In the genomic region with DNA sequence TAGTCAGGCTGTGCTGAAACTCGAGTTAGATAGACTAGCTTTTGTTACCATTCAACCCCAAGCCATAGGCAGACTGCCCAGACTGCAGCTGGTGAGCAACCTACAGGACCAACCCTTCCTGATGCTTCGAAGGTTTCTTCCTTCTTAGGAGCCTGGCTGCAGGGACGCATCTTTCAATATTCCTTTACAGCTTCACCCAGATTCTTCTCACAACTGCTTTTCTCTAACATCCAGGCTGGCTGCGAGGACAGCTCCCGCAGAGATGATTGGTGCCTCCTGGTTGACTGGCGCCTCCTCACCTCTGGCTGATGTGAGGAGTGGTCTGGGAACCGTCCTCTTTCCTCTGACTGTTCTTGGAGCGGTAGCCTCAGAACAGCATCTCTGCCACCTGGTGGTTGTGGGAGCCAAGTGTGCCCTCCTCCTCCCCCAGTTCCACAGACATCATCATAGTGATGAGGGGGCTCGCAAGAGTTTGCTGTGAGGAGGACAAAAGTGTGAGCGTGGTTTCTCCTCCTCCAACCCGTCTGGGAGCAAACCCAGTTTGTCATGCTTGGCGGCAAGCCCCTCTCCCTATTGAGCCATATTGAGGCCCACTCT, we compare ENCODE assay signal across 8 mouse cellular contexts. TPM values are rescaled to one million over a fixed set of nuclear protein-coding genes. Genes with fewer than 3 reads are reported as not detected.
DNase-seq lines count a peak whose midpoint lies in the region; ATAC-seq and TF ChIP-seq lines count a peak whose summit lies in the region.

No protein-coding gene starts in this region.

- H3K9ac ChIP-seq in embryonic facial prominence, embryonic 12.5 days, result no peak overlapping the region
- H3K9ac ChIP-seq in heart, embryonic 13.5 days, result peak overlapping the region; percentile 82
- H3K9ac ChIP-seq in kidney, embryonic 16.5 days (replicated peaks; ENCODE audit: low read length), result no peak overlapping the region
- H3K9ac ChIP-seq in liver, embryonic 12.5 days, result no peak overlapping the region

- peak overlapping the region; percentile 44 for H3ac ChIP-seq in C2C12 (ENCODE audit: control insufficient read depth, insufficient read length, low read depth)

- H3K79me3 ChIP-seq in C2C12 (ENCODE audit: low read depth), result no peaks in the 10 kb centered on the region

- no peak for ATAC-seq in embryonic facial prominence, embryonic 12.5 days (ENCODE audit: insufficient number of reproducible peaks, insufficient read depth, low FRiP score, low TSS enrichment)
- ATAC-seq in heart, embryonic 13.5 days (ENCODE audit: extremely low read depth, insufficient number of reproducible peaks, low FRiP score, low TSS enrichment), result no peak
- ATAC-seq in kidney, embryonic 16.5 days (ENCODE audit: low FRiP score, low TSS enrichment), result no peak
- no peak for ATAC-seq in liver, embryonic 12.5 days
- 0 out of 2 replicates have a peak, but pooled peaks have one; percentile 7 for ATAC-seq in monocyte, adult 5-6 weeks (replicated peaks; ENCODE audit: insufficient number of reproducible peaks, low FRiP score, low TSS enrichment, poor library complexity, severe bottlenecking)

- TF ChIP-seq POLR2A in thymus, adult 2 months (IDR thresholded peaks at IDR 0.05; ENCODE audit: control insufficient read depth, extremely low read depth, insufficient read depth, low read length, poor library complexity), result no peak

- DNase-seq in ZHBTc4 (ENCODE audit: low read depth, low spot score), result peak; percentile 87
- peak; percentile 77 for DNase-seq in thymus, adult 2 months

- WGBS in embryonic facial prominence, embryonic 12.5 days, result 2% methylated on average over 12 of the region's 12 CpGs
- WGBS in heart, embryonic 13.5 days, result 1% methylated on average over 12 of the region's 12 CpGs
- 3% methylated on average over 12 of the region's 12 CpGs for WGBS in kidney, embryonic 16.5 days
- 2% methylated on average over 12 of the region's 12 CpGs for WGBS in liver, embryonic 12.5 days (ENCODE audit: insufficient replicate concordance)
- 4% methylated on average over 12 of the region's 12 CpGs for WGBS in thymus, adult 2 months

- H3K36me3 ChIP-seq in C2C12 (ENCODE audit: control insufficient read depth, insufficient read depth), result no peaks in the 10 kb centered on the region
- no peaks in the 10 kb centered on the region for H3K36me3 ChIP-seq in embryonic facial prominence, embryonic 12.5 days
- no peaks in the 10 kb centered on the region for H3K36me3 ChIP-seq in heart, embryonic 13.5 days
- no peaks in the 10 kb centered on the region for H3K36me3 ChIP-seq in kidney, embryonic 16.5 days (ENCODE audit: insufficient read depth, low read length)
- no peaks in the 10 kb centered on the region for H3K36me3 ChIP-seq in liver, embryonic 12.5 days
- H3K36me3 ChIP-seq in thymus, adult 2 months (ENCODE audit: control insufficient read depth, insufficient read depth, low read length), result no peaks in the 10 kb centered on the region

- H3K27me3 ChIP-seq in C2C12 (ENCODE audit: control insufficient read depth, insufficient read depth, insufficient read length), result no peaks in the 10 kb centered on the region
- no peaks in the 10 kb centered on the region for H3K27me3 ChIP-seq in embryonic facial prominence, embryonic 12.5 days
- H3K27me3 ChIP-seq in heart, embryonic 13.5 days (replicated peaks), result peaks cover 7% of the 10 kb centered on the region; the same call in 1 of the 2 replicates
- no peaks in the 10 kb centered on the region for H3K27me3 ChIP-seq in kidney, embryonic 16.5 days (ENCODE audit: insufficient read depth, low read length)
- H3K27me3 ChIP-seq in liver, embryonic 12.5 days (replicated peaks), result peaks cover 51% of the 10 kb centered on the region
- peaks cover 5% of the 10 kb centered on the region; the same call in 1 of the 2 replicates for H3K27me3 ChIP-seq in thymus, adult 2 months (ENCODE audit: control insufficient read depth, insufficient read depth, low read length)

- no peaks in the 10 kb centered on the region for H3K79me2 ChIP-seq in C2C12 (ENCODE audit: control insufficient read depth, insufficient read depth)

- TF ChIP-seq CTCF in C2C12 (IDR thresholded peaks at IDR 0.05; ENCODE audit: control insufficient read depth, insufficient read depth, insufficient read length), result peak; percentile 87
- peak; percentile 83; the same call in 1 of the 2 replicates for TF ChIP-seq CTCF in thymus, adult 2 months (IDR thresholded peaks at IDR 0.05; ENCODE audit: borderline replicate concordance, control insufficient read depth, extremely low read depth, insufficient read depth, low read length, poor library complexity)

- H3K4me3 ChIP-seq in C2C12 (ENCODE audit: insufficient read depth, poor library complexity, severe bottlenecking), result peak overlapping the region; percentile 26
- H3K4me3 ChIP-seq in embryonic facial prominence, embryonic 12.5 days, result peak overlapping the region; percentile 59
- H3K4me3 ChIP-seq in heart, embryonic 13.5 days, result peak overlapping the region; percentile 71
- peak overlapping the region; percentile 65 for H3K4me3 ChIP-seq in kidney, embryonic 16.5 days (ENCODE audit: low read length)
- H3K4me3 ChIP-seq in liver, embryonic 12.5 days, result peak overlapping the region; percentile 75
- H3K4me3 ChIP-seq in thymus, adult 2 months (ENCODE audit: control insufficient read depth, insufficient read depth, low read length), result no peak overlapping the region

- H3K4me2 ChIP-seq in embryonic facial prominence, embryonic 12.5 days (replicated peaks), result peak overlapping the region; percentile 66
- H3K4me2 ChIP-seq in heart, embryonic 13.5 days, result peak overlapping the region; percentile 95
- peak overlapping the region; percentile 82 for H3K4me2 ChIP-seq in kidney, embryonic 16.5 days (replicated peaks; ENCODE audit: low read depth, low read length)
- H3K4me2 ChIP-seq in liver, embryonic 12.5 days, result peak overlapping the region; percentile 92

- no peak overlapping the region for H3K27ac ChIP-seq in embryonic facial prominence, embryonic 12.5 days
- peak overlapping the region; percentile 30; the same call in 1 of the 2 replicates for H3K27ac ChIP-seq in heart, embryonic 13.5 days (replicated peaks)
- H3K27ac ChIP-seq in kidney, embryonic 16.5 days (ENCODE audit: low read length), result no peak overlapping the region
- H3K27ac ChIP-seq in liver, embryonic 12.5 days, result no peak overlapping the region
- H3K27ac ChIP-seq in thymus, adult 2 months (ENCODE audit: control insufficient read depth, insufficient read depth, low read length), result no peak overlapping the region

- no peaks in the 10 kb centered on the region for H3K9me3 ChIP-seq in embryonic facial prominence, embryonic 12.5 days
- H3K9me3 ChIP-seq in heart, embryonic 13.5 days, result no peaks in the 10 kb centered on the region
- H3K9me3 ChIP-seq in kidney, embryonic 16.5 days (ENCODE audit: low read length), result no peaks in the 10 kb centered on the region
- no peaks in the 10 kb centered on the region for H3K9me3 ChIP-seq in liver, embryonic 12.5 days (replicated peaks)

- H3K4me1 ChIP-seq in embryonic facial prominence, embryonic 12.5 days, result peaks cover 16% of the 10 kb centered on the region
- peaks cover 30% of the 10 kb centered on the region for H3K4me1 ChIP-seq in heart, embryonic 13.5 days
- peaks cover 17% of the 10 kb centered on the region for H3K4me1 ChIP-seq in kidney, embryonic 16.5 days (ENCODE audit: insufficient read depth, low read length)
- H3K4me1 ChIP-seq in liver, embryonic 12.5 days, result peaks cover 28% of the 10 kb centered on the region
- H3K4me1 ChIP-seq in thymus, adult 2 months (replicated peaks; ENCODE audit: control insufficient read depth, insufficient read depth, low read length), result peaks cover 12% of the 10 kb centered on the region

TF ChIP-seq in C2C12, 6 proteins besides CTCF, POLR2A, EP300 and RAD21:
- no peak for TF ChIP-seq MYOG (IDR thresholded peaks at IDR 0.05; ENCODE audit: control insufficient read depth, extremely low read depth, insufficient read length)
- no peak for TF ChIP-seq MAX (IDR thresholded peaks at IDR 0.05)
- TF ChIP-seq USF1 (IDR thresholded peaks at IDR 0.05; ENCODE audit: low read depth), result no peak
- no peak for TF ChIP-seq MYOD1 (IDR thresholded peaks at IDR 0.05; ENCODE audit: control insufficient read depth, insufficient read length, low read depth)
TF ChIP-seq in C2C12: peak in this region for 0.

RNA-seq across cellular contexts. Expression of gene Fos, which starts 14.0 kb away (rescaled TPM):
- 2.7 TPM for polyA plus RNA-seq in C2C12 (2012; fragmentation: generic; extraction: Trizol)
- polyA plus RNA-seq in embryonic facial prominence, embryonic 12.5 days (2016; fragmentation: Nextera tagmentation; extraction: Ambion mirVana), result 2.3 and 3.5 TPM in 2 replicates
- 5.1 and 5.4 TPM in 2 replicates for polyA plus RNA-seq in heart, embryonic 13.5 days (2015; fragmentation: Nextera tagmentation; extraction: Ambion mirVana)
- polyA plus RNA-seq in kidney, embryonic 16.5 days (2015; fragmentation: Nextera tagmentation; extraction: Ambion mirVana), result 2.7 and 3.5 TPM in 2 replicates
- 1.4 and 1.5 TPM in 2 replicates for polyA plus RNA-seq in liver, embryonic 12.5 days (2016; fragmentation: Nextera tagmentation; extraction: Ambion mirVana)
- total RNA-seq in monocyte, adult 5-6 weeks (2017), result 138 to 560 TPM (median 216 TPM) in 3 replicates
- polyA plus RNA-seq in thymus, adult 2 months (2012; rRNA removed), result 12.1 and 12.6 TPM in 2 replicates
